In the genomic region with DNA sequence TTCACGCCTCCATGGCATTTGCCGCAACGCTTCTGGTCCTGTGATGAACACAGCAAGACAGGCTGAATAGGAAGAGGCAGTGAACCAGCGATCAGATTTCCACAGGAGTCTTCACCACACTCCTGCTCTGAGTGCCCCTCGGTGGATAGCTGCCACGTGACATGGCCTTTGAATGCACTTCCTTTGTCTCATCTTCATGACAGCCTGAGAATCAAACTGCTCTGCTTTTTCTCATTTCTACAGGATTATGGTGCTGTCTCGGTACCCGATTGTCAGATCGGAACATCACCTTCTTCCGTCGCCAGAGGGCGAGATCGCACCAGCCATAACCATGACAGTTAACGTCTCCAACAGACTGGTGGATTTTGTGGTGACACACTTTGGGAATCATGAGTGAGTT, we compare ENCODE assay signal across 9 mouse cellular contexts. TPM values are rescaled to one million over a fixed set of nuclear protein-coding genes. Genes with fewer than 3 reads are reported as not detected.
DNase-seq lines count a peak whose midpoint lies in the region; ATAC-seq and TF ChIP-seq lines count a peak whose summit lies in the region.
"Had no signal": no experiment of that assay in that cellular context is flagged by ENCODE, and none has a peak within 500 bp of the region (broad histone marks: within the 10 kb centered on the region; RNA-seq: fewer than 3 reads in every experiment).

No protein-coding gene starts in this region.

- no peaks in the 10 kb centered on the region for H3K9me3 ChIP-seq in forebrain, embryonic 11.5 days (ENCODE audit: control insufficient read depth, low read length)
- no peaks in the 10 kb centered on the region for H3K9me3 ChIP-seq in lung, embryonic 16.5 days (ENCODE audit: control insufficient read depth, low read length)

- intact Hi-C loops in heart, postnatal 25 days (cut with DNase I) = loop anchor here (1.0 to 5.0 kb wide), 3 partner anchors 106 to 206 kb away; no protein-coding TSS in a partner anchor

- no peak overlapping the region for H3K4me3 ChIP-seq in forebrain, embryonic 11.5 days (ENCODE audit: low read depth, low read length)
- peak overlapping the region; percentile 36 for H3K4me3 ChIP-seq in layer of hippocampus, adult 2 months
- no peak overlapping the region for H3K4me3 ChIP-seq in lung, embryonic 16.5 days (ENCODE audit: low read length)

- TF ChIP-seq POLR2A in brain, embryonic 14.5 days (IDR thresholded peaks at IDR 0.05; ENCODE audit: borderline replicate concordance, extremely low read depth, insufficient read depth, insufficient read length, poor library complexity, severe bottlenecking) = no peak

- TF ChIP-seq CTCF in brain, embryonic 14.5 days (IDR thresholded peaks at IDR 0.05; ENCODE audit: borderline replicate concordance, extremely low read depth, insufficient read depth, insufficient read length) = peak; percentile 89
- peak; percentile 91 for TF ChIP-seq CTCF in layer of hippocampus, adult 2 months (conservative IDR thresholded peaks at IDR 0.05)

- no peaks in the 10 kb centered on the region for H3K27me3 ChIP-seq in forebrain, embryonic 11.5 days (ENCODE audit: control insufficient read depth, insufficient read depth, low read length)
- no peaks in the 10 kb centered on the region for H3K27me3 ChIP-seq in lung, embryonic 16.5 days (ENCODE audit: control insufficient read depth, insufficient read depth, low read depth, low read length)

- peak; percentile 39 for DNase-seq in ES-CJ7 (ENCODE audit: low read depth, low spot score)
- DNase-seq in brain, embryonic 14.5 days (ENCODE audit: low read depth) = peak; percentile 90
- peak; percentile 79 for DNase-seq in forebrain, embryonic 11.5 days (ENCODE audit: low spot score)
- DNase-seq in heart, postnatal 25 days (ENCODE audit: low spot score) = peak; percentile 43
- DNase-seq in layer of hippocampus, adult 2 months (ENCODE audit: low spot score in 2 of 2) = peak; percentile 84 to 88
- peak; percentile 87 for DNase-seq in right cerebral cortex, adult 18-20 months
- peak; percentile 27 for DNase-seq in urinary bladder, postnatal 10 days (ENCODE audit: low spot score)

- H3K9ac ChIP-seq in forebrain, embryonic 11.5 days (ENCODE audit: low read length) = no peak overlapping the region; the same call in 1 of the 2 replicates
- no peak overlapping the region for H3K9ac ChIP-seq in lung, embryonic 16.5 days (ENCODE audit: low read length)

- 21% methylated on average over 14 of the region's 14 CpGs for WGBS in forebrain, embryonic 11.5 days
- 20% methylated on average over 14 of the region's 14 CpGs for WGBS in lung, embryonic 16.5 days

- no peak overlapping the region for H3K4me2 ChIP-seq in forebrain, embryonic 11.5 days (ENCODE audit: low read depth, low read length, severe bottlenecking)
- H3K4me2 ChIP-seq in lung, embryonic 16.5 days (ENCODE audit: low read depth, low read length) = no peak overlapping the region

- no peak overlapping the region for H3K27ac ChIP-seq in forebrain, embryonic 11.5 days (ENCODE audit: low read depth, low read length)
- no peak overlapping the region; the same call in 1 of the 2 replicates for H3K27ac ChIP-seq in layer of hippocampus, adult 2 months
- no peak overlapping the region for H3K27ac ChIP-seq in lung, embryonic 16.5 days (ENCODE audit: low read length)

- no peaks in the 10 kb centered on the region for H3K36me3 ChIP-seq in forebrain, embryonic 11.5 days (ENCODE audit: control insufficient read depth, insufficient read depth, low read length)
- no peaks in the 10 kb centered on the region for H3K36me3 ChIP-seq in lung, embryonic 16.5 days (ENCODE audit: control insufficient read depth, insufficient read depth, low read length)

- 0 out of 2 replicates have a peak, but pooled peaks cover 2% of the 10 kb centered on the region for H3K4me1 ChIP-seq in forebrain, embryonic 11.5 days (replicated peaks; ENCODE audit: control insufficient read depth, insufficient read depth, low read length)
- H3K4me1 ChIP-seq in lung, embryonic 16.5 days (replicated peaks; ENCODE audit: control insufficient read depth, insufficient read depth, low read length) = no peaks in the 10 kb centered on the region

- ATAC-seq in forebrain, embryonic 11.5 days (replicated peaks; ENCODE audit: low FRiP score) = peak; percentile 60; the same call in 1 of the 2 replicates
- peak; percentile 62; the same call in 1 of the 2 replicates for ATAC-seq in lung, embryonic 16.5 days (ENCODE audit: low read depth)

RNA-seq across cellular contexts. Expression of gene Cwh43, which starts 25.7 kb away (rescaled TPM):
- polyA plus RNA-seq in brain, embryonic 14.5 days (2012; rRNA removed) = 0.08 and 0.25 TPM in 2 replicates
- not detected in 2 replicates for polyA plus RNA-seq in forebrain, embryonic 11.5 days (2014; fragmentation: Nextera tagmentation; extraction: Ambion mirVana)
- not detected for total RNA-seq in heart, postnatal 25 days (2021)
- total RNA-seq in layer of hippocampus, adult 2 months (2021) = under 1 TPM; 0.56 to 0.86 TPM
- 0.06 TPM in 1 of 2 replicates, not detected in the other for polyA plus RNA-seq in lung, embryonic 16.5 days (2015; fragmentation: Nextera tagmentation; extraction: Ambion mirVana)
- polyA plus RNA-seq: heart, embryonic 16.5 days had no signal

RNA-seq across cellular contexts. Expression of gene Dcun1d4, which starts 49.2 kb away (rescaled TPM):
- 33.5 and 43.7 TPM in 2 replicates for polyA plus RNA-seq in brain, embryonic 14.5 days (2012; rRNA removed)
- polyA plus RNA-seq in forebrain, embryonic 11.5 days (2014; fragmentation: Nextera tagmentation; extraction: Ambion mirVana) = 56.6 and 65.0 TPM in 2 replicates
- 10 to 100 TPM; 14.6 to 16.0 TPM for total RNA-seq in heart, postnatal 25 days (2021)
- total RNA-seq in layer of hippocampus, adult 2 months (2021) = 100 to 1,000 TPM; 124 to 132 TPM
- 19.9 and 22.7 TPM in 2 replicates for polyA plus RNA-seq in lung, embryonic 16.5 days (2015; fragmentation: Nextera tagmentation; extraction: Ambion mirVana)

Comparison
In these comparisons a context has a peak if more than half of its experiments do, and no peak if none do; other contexts are left out.
1. DNase-seq: peak in every context shown above with its lines; median percentile 90 in brain, embryonic 14.5 days; 87 in right cerebral cortex, adult 18-20 months; 86 in layer of hippocampus, adult 2 months; 79 in forebrain, embryonic 11.5 days; 43 in heart, postnatal 25 days; 39 in ES-CJ7; 27 in urinary bladder, postnatal 10 days.